Mouse (Mus musculus) frontal cortex, postnatal 14 days (tissue): ENCODE data around the gene Sppl3.
A peak's percentile ranks its signal among the peaks of the same experiment; 100 is the strongest.

Source experiments
- DNase-seq, 2 experiments: peaks; one replicate each; pipeline ENCODE4 v3.0.0; 2022; ENCODE audit warnings: low spot score in 2 of 2

Gene Sppl3

DNA sequence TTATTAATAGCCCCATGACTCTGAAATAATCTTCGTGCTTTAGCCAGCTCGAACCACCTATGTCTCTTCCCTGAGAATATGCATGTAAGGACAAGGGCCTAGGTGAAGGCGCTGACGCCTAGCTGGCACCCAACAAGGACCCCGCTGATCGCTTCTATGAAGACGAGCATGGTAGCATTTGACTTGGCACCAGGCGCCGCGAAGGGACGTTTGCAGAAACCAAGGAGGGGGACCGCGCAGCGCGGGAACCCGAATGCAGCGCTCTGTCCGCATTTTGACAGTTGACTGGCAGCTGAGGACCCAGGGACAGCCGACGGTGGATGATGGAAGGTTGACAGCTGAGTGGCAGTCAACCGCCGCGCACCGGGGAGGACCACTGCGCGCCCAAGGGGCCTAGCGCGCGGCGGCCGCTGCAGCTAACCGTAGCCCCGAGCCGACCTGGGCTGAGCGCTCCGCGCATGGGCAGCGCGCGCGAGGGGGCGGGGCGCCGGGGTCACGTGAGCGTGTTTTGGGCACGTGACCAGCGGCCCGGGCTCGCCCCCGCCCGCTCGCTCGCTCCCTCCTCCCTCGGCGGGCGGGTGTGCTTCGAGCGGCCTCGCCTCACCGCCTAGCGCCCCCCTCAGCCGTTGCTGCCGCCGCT lies at the start of gene Sppl3:
TSS of gene Sppl3 (plus strand) at position 561 of the 640 bp plus-strand sequence.
- peak; percentile 79 to 90 for DNase-seq

DNA sequence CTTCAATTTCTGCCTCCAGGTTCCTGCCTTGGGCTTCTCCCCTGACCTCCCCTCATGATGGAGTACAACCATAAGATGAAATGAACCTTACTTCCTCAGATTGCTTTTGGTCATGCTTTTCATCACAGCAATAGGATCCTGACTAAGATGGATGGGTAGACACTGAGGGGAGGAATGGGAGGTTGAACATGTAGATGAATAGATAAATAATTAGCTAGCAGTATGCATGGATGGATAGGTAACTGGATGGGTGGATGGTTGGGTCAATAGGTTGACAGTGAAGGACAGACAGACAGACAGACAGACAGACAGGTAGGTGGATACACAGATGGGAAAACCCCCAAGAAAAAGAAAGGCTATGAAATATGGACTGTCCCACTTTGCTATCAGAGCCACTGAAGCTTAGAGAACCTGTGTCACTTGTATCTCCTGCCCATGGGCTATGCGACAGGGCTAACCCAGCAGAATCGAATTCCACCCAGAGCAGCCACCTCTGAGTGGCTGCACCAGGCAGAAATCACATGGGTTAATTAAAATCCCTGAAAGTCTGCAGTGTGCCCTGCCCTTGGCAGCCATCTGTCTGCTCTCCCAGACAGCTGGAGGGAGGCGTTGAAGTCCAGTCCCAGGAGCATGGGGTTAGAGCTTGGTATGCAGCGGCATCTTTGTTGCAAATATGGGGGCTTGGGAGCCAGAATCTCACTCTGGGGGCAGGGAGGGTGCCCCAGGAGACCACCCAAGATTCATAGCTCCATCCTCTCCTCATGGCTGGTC lies 49.2 kb upstream of the Sppl3 start:
- DNase-seq = no peak

- no peak for DNase-seq
Observed at GRCm38 (mm10) chr5:114964315-114964966, 46.5 kb upstream of the Sppl3 start.

DNA sequence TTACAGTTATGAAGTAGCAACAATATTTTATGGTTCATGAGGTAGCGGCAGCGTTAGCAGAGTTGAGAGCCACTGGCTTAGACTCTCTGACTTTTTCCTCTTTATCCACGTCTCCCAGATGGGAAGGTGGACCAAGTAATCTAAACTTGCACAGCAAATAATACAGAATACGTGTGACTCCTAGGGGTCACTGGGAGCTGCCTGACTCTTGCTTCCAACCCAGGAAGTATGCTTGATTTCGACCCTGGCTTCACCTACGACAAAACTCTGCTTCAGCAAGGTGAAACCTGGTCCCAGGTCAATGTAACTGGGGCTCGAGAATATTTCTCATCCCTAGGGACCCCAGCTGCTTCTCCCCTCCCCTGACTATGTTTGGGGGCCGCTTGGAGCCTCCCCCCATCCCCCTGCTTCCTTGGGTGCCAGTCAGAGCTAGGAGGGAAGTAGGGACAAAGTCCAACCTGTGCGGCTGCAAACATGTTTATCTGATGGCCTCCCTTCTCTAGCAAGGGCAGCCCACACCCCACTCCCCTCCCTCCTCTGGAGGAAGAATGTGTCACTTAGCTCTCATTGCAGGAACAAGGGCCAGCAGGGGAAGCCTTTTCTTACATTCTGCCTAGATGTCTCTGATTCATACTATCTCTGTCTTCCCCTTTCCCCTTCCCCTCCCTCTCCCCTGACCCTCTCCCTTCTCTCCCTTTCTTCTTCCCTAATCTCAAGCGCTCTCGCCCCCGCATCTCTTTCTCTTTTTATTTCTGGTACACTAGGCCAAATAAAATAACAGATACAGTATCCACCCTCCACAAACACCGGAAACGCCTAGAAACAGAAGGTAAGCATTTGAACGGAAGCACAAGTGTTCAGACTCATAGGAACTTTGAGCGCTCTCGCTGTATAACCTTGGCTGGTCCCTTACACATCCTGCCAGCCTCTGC lies 45.7 kb upstream of the Sppl3 start:
- no peak for DNase-seq

DNA sequence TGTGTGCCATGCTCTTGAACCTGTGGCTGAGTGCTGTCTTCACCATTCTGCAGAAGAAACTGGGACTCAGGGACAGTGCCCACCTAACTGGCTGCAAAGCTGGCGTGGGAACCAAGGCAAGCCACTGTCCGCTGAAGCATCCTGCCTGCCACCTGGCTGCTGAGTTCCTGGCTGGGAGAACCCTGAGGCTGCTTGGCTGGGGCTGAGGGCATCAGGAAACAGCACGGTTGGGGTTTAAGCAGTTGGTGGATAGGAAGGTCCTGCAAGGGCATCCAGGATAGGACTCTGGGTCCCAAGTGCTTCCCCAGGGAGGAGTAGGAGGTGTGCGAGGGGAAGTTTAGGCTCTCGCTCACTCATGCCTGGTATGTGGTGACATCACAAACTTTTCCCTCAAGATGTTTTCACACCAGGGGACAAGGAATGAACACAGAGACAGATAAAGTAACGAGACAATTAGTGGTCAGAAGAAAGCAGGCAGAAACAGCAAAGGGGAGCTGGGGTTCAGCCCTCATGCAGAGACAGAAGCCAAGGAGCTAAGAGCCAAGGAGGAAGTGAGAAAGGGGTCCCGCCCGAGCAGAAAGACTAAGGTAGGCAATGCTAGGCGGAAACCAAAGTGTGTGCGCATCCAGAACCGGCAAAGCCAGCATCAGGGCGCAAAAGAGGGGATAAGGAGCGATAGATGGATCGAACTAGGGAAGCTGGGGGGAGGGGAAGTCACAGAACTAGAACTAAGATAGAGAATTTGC lies 43.2 kb upstream of the Sppl3 start:
- DNase-seq = no peak

- no peak for DNase-seq
Observed at GRCm38 (mm10) chr5:114968651-114969050, 42.3 kb upstream of the Sppl3 start.

- DNase-seq = no peak
Observed at GRCm38 (mm10) chr5:114969064-114969463, 41.9 kb upstream of the Sppl3 start.

DNA sequence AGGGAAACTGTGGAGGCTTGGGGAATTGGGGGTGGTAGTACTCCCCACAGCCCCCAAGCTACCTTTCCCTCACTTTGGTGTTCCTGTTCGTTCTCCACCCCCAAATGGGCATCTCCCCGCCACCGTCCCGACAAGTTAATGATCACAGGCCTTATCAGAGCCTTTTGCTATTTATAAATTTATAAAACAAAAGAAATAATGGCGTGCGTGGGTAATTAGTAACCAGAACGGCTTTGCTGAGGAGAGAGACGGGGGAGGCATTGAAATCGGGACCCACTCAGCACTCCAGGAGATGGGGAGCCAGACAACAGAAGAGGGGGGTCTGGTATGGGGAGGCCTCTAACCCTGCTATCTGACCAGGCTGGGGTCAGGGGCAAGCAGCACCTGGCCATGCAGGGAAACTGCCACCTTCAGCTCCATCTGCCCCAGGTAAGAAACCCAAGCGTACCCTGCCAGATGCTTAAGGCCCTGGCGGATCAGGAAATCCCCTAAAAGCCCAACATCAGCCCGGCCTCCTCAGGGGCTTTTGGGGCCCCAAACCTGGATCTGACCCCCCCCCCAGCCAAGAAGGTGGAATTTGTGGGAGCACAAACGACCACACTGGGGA lies 41.2 kb upstream of the Sppl3 start:
- DNase-seq = no peak

- no peak for DNase-seq
Observed at GRCm38 (mm10) chr5:114970824-114971227, 40.1 kb upstream of the Sppl3 start, which contains the start of gene Hnf1a. Hnf1a (minus strand) TSS chr5:114971094.

- no peak for DNase-seq
Observed at GRCm38 (mm10) chr5:114972201-114972600, 38.7 kb upstream of the Sppl3 start.

DNA sequence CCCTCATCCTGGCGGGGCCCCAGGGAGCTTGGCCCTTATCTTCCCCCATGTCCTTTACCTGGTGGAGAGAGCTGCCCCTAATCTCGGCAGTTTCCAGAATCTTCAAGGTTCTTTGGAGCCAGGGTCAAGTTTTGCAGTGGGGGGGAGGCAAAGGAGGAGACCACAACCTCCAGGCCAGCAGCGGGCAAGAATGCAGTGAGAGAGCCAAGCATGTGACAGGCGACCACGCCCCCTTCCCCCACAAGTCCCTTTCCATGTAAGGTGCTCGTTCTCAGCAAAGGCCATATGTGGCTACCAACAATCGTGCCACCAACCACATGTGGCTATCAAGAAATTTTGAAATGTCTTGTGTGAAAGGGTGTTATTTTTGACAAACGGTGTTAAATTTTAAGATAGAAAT lies 37.8 kb upstream of the Sppl3 start:
- no peak for DNase-seq

DNA sequence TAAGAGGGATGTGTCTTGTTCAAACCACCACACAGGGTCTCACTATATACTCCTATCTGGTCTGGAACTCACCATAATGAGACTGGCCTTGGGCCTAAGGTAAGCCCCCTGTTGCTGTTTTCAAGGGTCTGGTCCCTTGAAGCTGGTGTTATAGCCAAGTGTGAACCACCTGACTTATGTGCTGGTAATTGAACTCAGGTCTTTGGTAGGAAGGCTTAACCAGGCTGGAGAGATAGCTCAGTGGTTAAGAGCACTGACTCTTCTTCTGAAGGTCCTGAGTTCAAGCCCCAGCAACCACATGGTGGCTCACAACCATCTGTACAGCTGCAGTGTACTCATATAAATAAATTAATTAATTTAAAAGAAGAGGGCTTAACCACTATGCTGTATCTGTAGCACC lies 34.0 kb upstream of the Sppl3 start:
- no peak for DNase-seq

DNA sequence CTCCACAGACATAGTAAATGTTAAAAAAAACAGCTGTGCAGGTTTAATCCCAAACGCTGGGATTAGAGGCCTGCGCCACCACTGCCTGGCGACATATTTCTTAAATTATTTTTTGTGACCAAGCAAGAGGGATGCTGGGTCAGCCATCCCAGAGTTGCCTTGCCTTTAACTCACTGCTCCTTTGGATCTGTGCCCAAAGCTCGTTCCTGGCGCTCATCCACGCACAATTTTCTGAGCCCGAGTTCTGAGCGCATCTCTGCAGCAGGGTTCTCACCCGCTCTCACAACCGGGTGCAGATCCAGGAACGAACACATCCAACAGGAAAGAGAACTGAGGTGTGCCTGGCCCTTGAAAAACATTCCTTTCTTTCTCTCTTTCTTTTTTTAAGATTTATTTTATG lies 32.5 kb upstream of the Sppl3 start:
- no peak for DNase-seq

DNA sequence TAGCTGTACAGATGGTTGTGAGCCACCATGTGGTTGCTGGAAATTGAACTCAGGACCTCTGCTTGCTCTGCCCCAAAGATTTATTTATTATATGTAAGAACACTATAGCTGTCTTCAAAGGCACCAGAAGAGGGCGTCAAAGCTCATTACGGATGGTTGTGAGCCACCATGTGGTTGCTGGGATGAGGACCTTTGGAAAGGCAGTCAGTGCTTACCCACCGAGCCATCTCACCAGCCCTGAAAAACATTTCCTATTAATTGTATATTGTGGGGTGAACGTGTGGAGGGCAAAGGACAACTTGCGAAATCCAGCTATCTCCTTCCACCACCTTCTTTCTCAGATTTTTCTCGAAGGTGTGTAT lies 32.1 kb upstream of the Sppl3 start:
- DNase-seq = no peak

DNA sequence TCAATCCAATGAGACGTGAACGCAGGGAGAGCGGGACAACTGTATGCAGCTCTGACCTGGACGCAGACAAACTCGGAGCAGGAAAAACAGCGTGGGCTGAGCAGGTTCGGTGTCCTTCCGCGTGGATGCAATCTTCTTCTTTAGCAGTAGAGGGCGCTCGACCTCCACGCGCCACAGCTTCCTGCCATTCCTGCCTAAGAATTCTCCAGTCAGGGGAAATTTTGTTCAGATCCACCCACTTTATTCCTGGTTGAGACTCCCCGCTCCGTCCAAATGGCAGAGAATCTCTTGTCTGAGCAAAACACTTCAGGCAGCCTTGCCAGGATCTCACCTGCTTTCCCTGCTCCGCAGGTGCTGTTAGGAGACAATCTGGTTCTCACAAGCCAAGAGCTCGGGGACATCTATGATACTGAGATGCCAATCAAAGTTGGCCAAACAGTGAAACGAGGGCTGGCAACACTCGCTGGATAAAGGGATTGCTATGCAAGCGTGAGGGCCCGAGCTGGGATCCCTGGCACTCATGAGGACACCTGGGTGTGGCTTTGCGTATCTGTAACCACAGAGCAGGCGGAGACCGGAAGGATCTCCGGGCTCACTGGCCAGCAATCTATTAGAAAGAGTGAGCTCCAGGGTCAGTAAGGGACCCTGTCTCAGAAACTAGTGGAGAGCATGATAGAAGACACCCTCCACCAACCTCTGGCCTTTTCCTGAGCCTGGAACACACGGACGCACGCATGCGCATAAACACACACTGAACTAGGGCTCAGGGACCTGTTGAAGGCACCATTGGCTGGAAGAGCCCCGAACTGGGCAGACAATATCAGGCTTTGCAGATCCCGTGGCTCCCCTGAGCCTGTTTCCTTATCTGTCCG lies 31.5 kb upstream of the Sppl3 start:
- DNase-seq = peak; percentile 62 to 73

- no peak for DNase-seq
Observed at GRCm38 (mm10) chr5:114980122-114980748, 30.7 kb upstream of the Sppl3 start.

DNA sequence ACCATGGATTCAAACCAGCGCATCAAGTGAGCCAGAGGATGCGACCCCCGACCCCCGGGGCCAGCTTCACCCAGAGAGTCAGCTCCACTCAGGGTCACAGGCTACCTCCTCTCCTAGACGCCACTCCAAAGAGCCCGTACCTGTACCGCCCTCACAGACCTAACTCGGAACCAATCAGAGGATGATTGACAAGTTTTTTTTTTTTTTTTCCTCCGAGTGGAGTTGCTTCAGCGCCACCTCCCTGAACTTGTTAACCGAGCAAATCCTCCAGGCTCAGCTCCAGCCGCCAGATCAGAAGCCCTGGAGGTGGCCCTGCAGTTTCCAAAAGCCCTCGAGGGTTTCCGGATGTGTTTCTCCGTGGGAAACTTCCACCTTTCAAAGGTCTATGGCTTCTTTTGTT lies 28.9 kb upstream of the Sppl3 start:
- DNase-seq = no peak

GRCm38 (mm10) chr5:114985074-114985473 lies 25.9 kb upstream of the Sppl3 start:
- DNase-seq = no peak

DNA sequence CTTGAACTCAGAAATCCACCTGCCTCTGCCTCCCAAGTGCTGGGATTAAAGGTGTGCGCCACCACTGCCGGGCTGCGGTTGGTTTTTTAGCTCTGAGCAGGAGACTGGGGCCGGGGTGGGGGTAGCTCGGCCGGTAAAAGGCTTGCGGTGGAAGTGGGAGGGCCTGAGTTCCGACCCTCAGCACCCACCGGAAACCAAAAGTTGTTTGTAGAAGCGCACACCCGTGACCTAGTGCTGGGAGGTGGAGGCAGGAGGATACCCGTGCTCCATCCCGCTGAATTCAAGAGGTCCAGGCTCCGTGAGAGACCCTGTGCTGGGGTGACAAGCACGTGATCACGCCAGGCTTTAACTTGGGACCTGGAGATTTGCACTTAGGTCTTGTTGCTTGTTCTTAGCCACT lies 14.5 kb upstream of the Sppl3 start:
- no peak for DNase-seq
